Mouse (Mus musculus) embryonic fibroblast, embryonic 13.5 days (primary cell): ENCODE measurements around the gene Prm2. TPM values are rescaled to one million over a fixed set of nuclear protein-coding genes. Genes with fewer than 3 reads are reported as not detected.

Experiments used
- H3K27ac ChIP-seq: 2 replicates; pipeline ENCODE4 v1.5.1; 2012; ENCODE audit warnings: low read length, control low read depth, inconsistent platforms; ENCODE audit not compliant: insufficient read depth
- H3K4me1 ChIP-seq: 2 replicates; pipeline ENCODE4 v1.6.1; 2011; ENCODE audit warnings: low read length; ENCODE audit not compliant: control insufficient read depth, insufficient read depth
- H3K4me3 ChIP-seq: 2 replicates; pipeline ENCODE4 v1.5.1; 2011; ENCODE audit warnings: mild to moderate bottlenecking, control low read depth, low read length; ENCODE audit not compliant: insufficient read depth
- CTCF ChIP-seq: IDR thresholded peaks from 2 replicates; pipeline ENCODE4 v1.5.1; 2011; ENCODE audit warnings: mild to moderate bottlenecking, control low read depth, low read length, moderate library complexity, borderline replicate concordance; ENCODE audit not compliant: insufficient read depth
- POLR2A ChIP-seq: IDR thresholded peaks from 2 replicates; pipeline ENCODE4 v1.6.1; 2011; ENCODE audit warnings: low read depth, mild to moderate bottlenecking, control low read depth, low read length, moderate library complexity
- polyA plus RNA-seq: library from polyadenylated mRNA; stranded (reverse); fragments of >200 nt; gene quantifications from 2 replicates; pipeline ENCODE4 v1.2.4, GENCODE M21; 2011; ENCODE audit warnings: low read depth; ENCODE audit not compliant: missing spikeins, insufficient read length

The Prm2 gene
- polyA plus RNA-seq, 1 experiment = not detected

DNA sequence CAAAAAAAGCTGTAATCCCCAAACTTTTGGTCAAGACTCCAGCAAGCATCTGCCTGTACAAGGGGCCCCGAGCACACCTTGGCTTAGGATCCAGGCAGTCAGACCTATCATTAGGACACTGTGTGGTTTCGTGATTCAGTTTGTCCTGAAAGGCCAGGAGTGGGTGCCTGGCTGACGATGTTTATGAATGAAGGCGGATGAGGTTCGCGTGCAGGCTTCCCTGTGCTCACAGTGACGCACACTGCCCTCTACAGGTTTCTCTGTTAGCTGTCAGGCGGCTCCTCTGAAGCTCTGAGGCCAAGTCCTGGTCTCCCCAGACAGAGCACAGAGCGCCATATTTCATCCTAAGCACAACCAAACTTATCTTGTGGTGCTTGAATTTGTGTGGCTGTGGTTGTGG is 9.6 kb downstream of the Prm2 start:
- Histone ChIP-seq H3K4me1 (peaks cover 14% of the 10 kb centered on the region), H3K27ac (peak overlapping the region; percentile 94), H3K4me3 (peak overlapping the region; percentile 73; the same call in 1 of the 2 replicates)
- TF ChIP-seq POLR2A (peak; percentile 63), CTCF (peak; percentile 90)

DNA sequence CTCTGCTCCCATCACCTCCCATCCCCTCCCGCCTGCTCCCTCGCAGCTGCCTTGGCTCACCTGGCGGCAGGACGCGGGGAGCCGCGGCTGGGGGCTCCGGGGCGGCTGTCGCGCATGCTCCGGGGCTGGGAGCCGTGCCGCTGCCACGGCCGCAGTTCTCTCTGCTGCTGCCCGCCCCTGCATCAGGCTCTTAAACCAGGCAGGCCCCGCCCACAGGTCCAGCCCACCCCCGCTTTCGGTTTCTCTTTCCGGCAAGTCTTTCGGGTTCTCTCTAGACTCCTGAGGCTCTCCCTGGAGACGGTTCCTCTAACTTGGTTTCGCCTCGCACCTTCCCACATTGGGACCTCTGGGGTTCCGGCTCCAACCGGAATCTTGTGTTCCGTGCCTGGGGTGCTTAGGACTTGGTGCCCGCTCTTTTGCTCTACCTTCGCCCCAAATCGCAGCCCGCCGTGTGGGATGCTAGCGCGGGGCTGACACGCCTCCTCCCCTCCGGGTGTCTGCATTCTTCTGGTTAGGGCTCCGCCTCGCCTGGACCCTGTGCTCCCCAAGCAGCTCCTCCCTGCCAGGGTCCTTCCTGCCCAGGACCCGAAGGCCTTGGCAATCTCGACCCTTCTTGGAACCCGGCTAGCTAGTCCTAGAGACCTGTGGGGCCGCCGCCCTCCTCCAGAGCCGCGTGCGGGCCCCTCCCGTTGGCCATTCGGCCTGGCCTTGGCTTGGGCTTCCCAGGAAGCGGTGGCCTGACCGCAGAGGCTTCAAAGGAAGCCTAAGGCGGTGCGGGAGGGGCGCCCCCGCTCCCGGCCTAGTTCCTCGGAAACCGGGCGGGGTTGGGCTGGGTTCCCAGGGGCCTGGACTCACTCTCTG is 10.3 kb downstream of the Prm2 start, which contains the start of gene Socs1:
Gene Socs1 (minus strand): TSS at position 166 of the 861 bp plus-strand sequence.
- peak within 1 kb of the TSS; percentile 78 for H3K4me3 ChIP-seq
- H3K4me1 ChIP-seq = peaks cover 14% of the 10 kb centered on the region
- H3K27ac ChIP-seq = peak within 1 kb of the TSS; percentile 94
- TF ChIP-seq CTCF (no peak), POLR2A (peak; percentile 86)

DNA sequence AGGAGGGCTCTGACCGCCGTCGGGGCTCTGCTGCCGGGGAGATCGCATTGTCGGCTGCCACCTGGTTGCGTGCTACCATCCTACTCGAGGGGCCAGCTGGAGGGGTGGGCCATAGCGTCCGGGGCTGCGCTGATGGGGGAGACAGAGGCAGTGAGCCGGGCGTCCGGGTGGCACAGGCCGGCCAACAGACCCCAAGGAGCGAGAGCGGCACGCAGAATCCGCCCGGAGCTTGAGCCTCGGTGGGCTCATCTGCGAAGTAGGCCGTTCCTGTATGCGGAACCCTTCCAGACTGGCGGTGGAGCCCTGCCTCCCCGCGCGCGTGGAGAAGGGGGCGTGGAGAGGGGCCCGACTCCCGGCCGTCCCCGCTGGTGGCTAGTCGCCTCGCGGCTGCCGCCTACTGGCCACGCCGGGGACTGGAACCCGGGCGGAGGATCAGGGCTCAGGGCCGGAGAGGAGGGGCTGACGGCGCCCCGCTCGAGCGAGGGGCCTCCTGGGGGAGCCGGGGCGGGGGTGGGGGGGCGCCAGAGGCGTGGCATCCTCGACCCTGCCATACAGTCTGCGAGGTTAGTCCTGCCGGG is 11.1 kb downstream of the Prm2 start:
- peak; percentile 37 for TF ChIP-seq CTCF
- TF ChIP-seq POLR2A = peak; percentile 95
- peak overlapping the region; percentile 74 for H3K27ac ChIP-seq
- peak overlapping the region; percentile 78 for H3K4me3 ChIP-seq
- peaks cover 14% of the 10 kb centered on the region for H3K4me1 ChIP-seq

DNA sequence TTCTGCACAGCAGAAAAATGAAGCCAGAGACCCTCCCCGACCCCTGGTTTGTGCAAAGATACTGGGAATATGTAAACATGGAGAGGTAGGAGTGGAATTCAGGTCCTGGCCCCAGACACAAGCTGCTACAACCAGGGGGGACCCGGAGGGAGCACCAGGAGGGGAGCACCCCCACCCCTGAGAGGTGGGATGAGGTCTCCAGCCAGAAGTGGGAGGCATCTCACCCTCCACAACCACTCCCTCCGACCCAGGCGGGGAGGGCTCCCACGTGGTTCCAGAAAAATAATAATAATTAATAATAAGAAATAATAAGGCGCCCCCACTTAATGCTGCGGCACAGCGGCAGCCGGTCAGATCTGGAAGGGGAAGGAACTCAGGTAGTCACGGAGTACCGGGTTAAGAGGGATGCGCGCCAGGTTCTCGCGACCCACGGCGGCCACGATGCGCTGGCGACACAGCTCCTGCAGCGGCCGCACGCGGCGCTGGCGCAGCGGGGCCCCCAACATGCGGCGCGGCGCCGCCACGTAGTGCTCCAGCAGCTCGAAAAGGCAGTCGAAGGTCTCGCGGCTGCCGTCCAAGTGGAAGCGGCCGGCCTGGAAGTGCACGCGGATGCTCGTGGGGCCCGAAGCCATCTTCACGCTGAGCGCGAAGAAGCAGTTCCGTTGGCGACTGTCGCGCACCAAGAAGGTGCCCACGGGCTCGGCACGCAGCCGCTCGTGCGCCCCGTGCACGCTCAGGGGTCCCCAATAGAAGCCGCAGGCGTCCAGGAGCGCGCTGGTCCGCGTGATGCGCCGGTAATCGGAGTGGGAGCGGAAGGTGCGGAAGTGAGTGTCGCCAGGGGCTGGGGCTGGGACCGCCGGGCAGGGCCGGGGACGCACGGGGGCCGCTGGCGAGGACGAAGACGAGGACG is 11.8 kb downstream of the Prm2 start:
- Histone ChIP-seq H3K4me1 (peaks cover 14% of the 10 kb centered on the region), H3K4me3 (peak overlapping the region; percentile 78), H3K27ac (peak overlapping the region; percentile 66)
- TF ChIP-seq POLR2A (no peak), CTCF (no peak)

DNA sequence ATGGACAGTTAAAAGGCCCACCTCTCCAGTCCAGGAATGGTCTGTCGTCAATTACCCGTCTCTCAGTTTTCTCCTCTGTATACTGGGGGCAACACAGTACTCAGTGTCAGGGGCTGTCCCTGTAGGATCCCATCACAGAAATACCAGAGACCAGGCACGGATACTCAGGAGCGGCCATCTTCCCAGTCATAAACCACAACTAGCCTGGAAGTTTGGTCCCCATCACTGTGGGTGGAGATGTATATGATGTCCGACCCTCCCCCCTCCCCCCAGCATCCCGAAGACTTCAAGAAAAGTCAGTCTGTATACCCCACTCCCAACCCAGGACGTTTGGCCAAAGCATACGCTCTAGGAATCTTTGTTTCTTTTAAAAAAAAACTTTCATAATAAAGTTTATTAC is 12.5 kb downstream of the Prm2 start:
- H3K4me3 ChIP-seq = peak overlapping the region; percentile 78
- peak overlapping the region; percentile 44; the same call in 1 of the 2 replicates for H3K27ac ChIP-seq
- peaks cover 14% of the 10 kb centered on the region for H3K4me1 ChIP-seq
- TF ChIP-seq CTCF (no peak), POLR2A (0 out of 2 replicates have a peak, but pooled peaks have one; percentile 28)

DNA sequence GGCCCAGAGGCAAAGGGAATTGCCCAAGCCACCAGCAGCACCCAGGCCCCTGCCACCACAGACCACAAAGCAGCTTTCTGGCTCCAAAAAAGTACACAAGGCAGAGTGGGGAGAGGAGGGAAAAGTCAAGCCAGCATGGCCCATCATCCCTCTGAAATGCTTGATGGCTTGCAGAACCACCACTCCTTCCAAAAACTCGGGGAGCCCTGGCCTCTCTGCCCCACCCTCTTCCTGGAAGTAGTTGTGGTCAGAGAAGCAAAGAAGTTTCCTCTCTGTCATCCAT is 12.8 kb downstream of the Prm2 start:
- peaks cover 14% of the 10 kb centered on the region for H3K4me1 ChIP-seq
- H3K27ac ChIP-seq = peak overlapping the region; percentile 44
- TF ChIP-seq CTCF = no peak
- no peak for TF ChIP-seq POLR2A
- peak overlapping the region; percentile 78; the same call in 1 of the 2 replicates for H3K4me3 ChIP-seq

DNA sequence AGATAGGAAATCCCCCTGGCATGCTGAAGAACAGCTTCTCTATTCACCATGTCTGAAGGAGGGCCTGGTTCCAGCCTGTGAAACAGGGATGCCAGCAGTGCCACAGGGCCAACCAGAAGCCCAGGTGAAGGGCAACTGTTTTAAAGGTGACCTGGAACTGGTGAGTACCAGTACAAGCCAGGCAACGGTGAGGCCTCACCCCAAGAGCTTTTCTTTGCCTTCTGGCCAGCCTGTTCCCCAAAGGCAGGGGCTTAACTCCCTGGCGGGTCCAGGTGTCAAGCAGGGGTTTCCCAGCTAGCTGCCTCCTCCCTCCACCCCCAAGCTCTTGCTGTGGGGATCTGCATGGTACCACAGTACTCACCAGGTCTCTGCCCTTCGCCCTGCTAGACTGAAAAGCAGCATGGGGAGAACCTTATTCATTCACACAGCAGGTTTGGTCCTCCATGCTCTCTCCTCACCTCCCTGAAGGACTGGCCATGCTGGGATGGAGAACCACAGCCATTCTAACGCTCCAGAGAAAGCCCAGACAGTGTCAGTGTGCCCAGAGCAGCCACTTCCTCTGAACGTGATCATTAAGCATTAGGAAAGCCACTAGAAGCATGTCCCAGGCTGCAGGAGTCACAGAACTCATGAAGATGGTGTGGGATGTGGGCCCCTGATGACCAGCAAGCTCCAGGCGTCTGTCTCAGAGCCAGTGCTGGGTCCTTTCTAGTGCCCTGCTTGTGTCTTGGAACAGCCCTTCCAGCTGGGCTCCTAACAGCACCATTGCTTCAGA is 13.4 kb downstream of the Prm2 start:
- H3K27ac ChIP-seq = peak overlapping the region; percentile 44
- TF ChIP-seq CTCF (no peak), POLR2A (peak; percentile 9; the same call in 1 of the 2 replicates)
- H3K4me1 ChIP-seq = peaks cover 14% of the 10 kb centered on the region
- no peak overlapping the region; the same call in none of the 2 replicates for H3K4me3 ChIP-seq

DNA sequence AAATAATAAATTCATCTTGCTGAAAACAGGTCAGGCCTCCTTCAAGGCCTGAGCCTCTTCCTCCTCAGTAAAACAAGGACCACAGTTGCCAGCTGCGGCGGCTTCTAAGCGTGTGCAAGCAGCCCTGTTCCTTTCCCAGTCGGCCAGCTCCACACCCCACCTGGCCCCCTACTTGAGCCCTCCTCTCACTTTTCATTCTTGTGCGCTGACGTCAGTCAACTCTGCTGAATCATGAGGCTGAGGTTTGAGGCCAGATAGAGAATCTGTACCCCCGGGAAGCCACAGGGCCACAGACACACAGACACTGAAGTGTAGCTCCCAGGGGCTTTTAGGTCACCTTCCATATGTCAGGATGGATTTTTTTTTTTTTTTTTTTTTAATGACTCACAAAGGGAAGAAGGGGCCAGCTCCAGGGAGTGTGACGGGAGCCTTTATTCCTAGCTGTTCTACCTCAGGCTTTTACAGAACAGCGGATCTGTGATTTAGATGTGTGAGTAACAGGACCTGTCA is 14.0 kb downstream of the Prm2 start:
- Histone ChIP-seq H3K4me1 (peaks cover 13% of the 10 kb centered on the region), H3K27ac (peak overlapping the region; percentile 44), H3K4me3 (no peak overlapping the region)
- TF ChIP-seq POLR2A (0 out of 2 replicates have a peak, but pooled peaks have one; percentile 15), CTCF (no peak)
